Mouse (Mus musculus) testis, adult 2 months (tissue): Measurements from ENCODE around the gene Rbms3.

ENCODE experiments used
- CTCF ChIP-seq: fragments of 200-500 bp; IDR thresholded peaks from 2 replicates; pipeline ENCODE4 v1.5.1; 2012; ENCODE audit warnings: low read depth, mild to moderate bottlenecking, inconsistent platforms, low read length, moderate library complexity; ENCODE audit not compliant: control insufficient read depth, insufficient read depth, insufficient replicate concordance
- POLR2A ChIP-seq: fragments of 200-500 bp; IDR thresholded peaks from 2 replicates; pipeline ENCODE4 v1.6.1; 2012; ENCODE audit warnings: low read depth, mild to moderate bottlenecking, inconsistent platforms, low read length, moderate library complexity; ENCODE audit not compliant: control insufficient read depth

GRCm38 (mm10) chr9:117423259-117423658 lies 206.5 kb downstream of the Rbms3 start:
- TF ChIP-seq POLR2A (no peak), CTCF (no peak)
